Mouse (Mus musculus): ENCODE measurements around the gene Edc3. TPM values are rescaled to one million over a fixed set of nuclear protein-coding genes. Genes with fewer than 3 reads are reported as not detected.

Gene Edc3
- polyA plus RNA-seq, 1 experiment from 2014 or later: 14.3 TPM

GRCm38 (mm10) chr9:57767231-57767630 lies 58.9 kb downstream of the Edc3 start:
- ChIA-PET POLR2A (interaction anchor here (0.9 kb wide), 1 partner anchor 12 kb away, joined by 3 read pairs; no protein-coding TSS in a partner anchor), CTCF (no interaction called here)
- ATAC-seq: no peak
- no peak for DNase-seq (ENCODE audit: low read depth, low spot score)
- no peaks in the 10 kb centered on the region for H3K27me3 ChIP-seq
- no peak for TF ChIP-seq CTCF (IDR thresholded peaks at IDR 0.05)
- in situ Hi-C loops (cut with MboI; ENCODE audit: low pct_unique_long_range_greater_than_20kb): no loop called here

GRCm38 (mm10) chr9:57769539-57770069 lies 61.3 kb downstream of the Edc3 start:
- in situ Hi-C loops (cut with MboI; ENCODE audit: low pct_unique_long_range_greater_than_20kb): no loop called here
- no peak for DNase-seq (ENCODE audit: low read depth, low spot score)
- ChIA-PET CTCF (interaction anchor here (0.6 kb wide), 1 partner anchor 10 kb away, joined by 3 read pairs; no protein-coding TSS in a partner anchor), POLR2A (interaction anchor here (0.6 kb wide), 1 partner anchor 198 kb away, joined by 3 read pairs; no protein-coding TSS in a partner anchor)
- no peak for TF ChIP-seq CTCF (IDR thresholded peaks at IDR 0.05)
- ATAC-seq: no peak
- H3K27me3 ChIP-seq: no peaks in the 10 kb centered on the region

GRCm38 (mm10) chr9:57770214-57770613 lies 61.9 kb downstream of the Edc3 start:
- ATAC-seq (no peak), DNase-seq (ENCODE audit: low read depth, low spot score) (no peak)
- ChIA-PET POLR2A (no interaction called here), CTCF (interaction anchor here (0.6 kb wide), 1 partner anchor 11 kb away, joined by 3 read pairs; no protein-coding TSS in a partner anchor)
- no peak for TF ChIP-seq CTCF (IDR thresholded peaks at IDR 0.05)
- in situ Hi-C loops (cut with MboI; ENCODE audit: low pct_unique_long_range_greater_than_20kb): no loop called here
- H3K27me3 ChIP-seq: no peaks in the 10 kb centered on the region

- ChIA-PET POLR2A (no interaction called here), CTCF (no interaction called here)
- TF ChIP-seq CTCF (IDR thresholded peaks at IDR 0.05): no peak
- ATAC-seq: no peak
- H3K27me3 ChIP-seq: peaks cover 4% of the 10 kb centered on the region
- in situ Hi-C loops (cut with MboI; ENCODE audit: low pct_unique_long_range_greater_than_20kb): no loop called here
- DNase-seq (ENCODE audit: low read depth, low spot score): no peak
These were observed 62.5 kb downstream of the Edc3 start for GRCm38 (mm10) chr9:57770836-57771235.

GRCm38 (mm10) chr9:57773754-57774153 lies 65.4 kb downstream of the Edc3 start:
- in situ Hi-C loops (cut with MboI; ENCODE audit: low pct_unique_long_range_greater_than_20kb): no loop called here
- CTCF ChIA-PET: interaction anchor here (1.2 to 3.4 kb wide), 3 partner anchors 13 to 27 kb away, joined by 3 to 15 read pairs (median 4); no protein-coding TSS in a partner anchor
- POLR2A ChIA-PET: no interaction called here
- no peak for DNase-seq (ENCODE audit: low read depth, low spot score)
- TF ChIP-seq CTCF (IDR thresholded peaks at IDR 0.05): no peak
- ATAC-seq: no peak
- H3K27me3 ChIP-seq: peaks cover 6% of the 10 kb centered on the region

- ATAC-seq (no peak), DNase-seq (ENCODE audit: low read depth, low spot score) (no peak)
- CTCF ChIA-PET: interaction anchor here (1.2 to 3.4 kb wide), 3 partner anchors 13 to 28 kb away, joined by 3 to 15 read pairs (median 4); no protein-coding TSS in a partner anchor
- no peak for TF ChIP-seq CTCF (IDR thresholded peaks at IDR 0.05)
- in situ Hi-C loops (cut with MboI; ENCODE audit: low pct_unique_long_range_greater_than_20kb): no loop called here
- POLR2A ChIA-PET: no interaction called here
- H3K27me3 ChIP-seq: peaks cover 6% of the 10 kb centered on the region
These were observed 65.8 kb downstream of the Edc3 start for GRCm38 (mm10) chr9:57774168-57774567.

- no peak for DNase-seq (ENCODE audit: low read depth, low spot score)
- in situ Hi-C loops (cut with MboI; ENCODE audit: low pct_unique_long_range_greater_than_20kb): no loop called here
- H3K27me3 ChIP-seq: peaks cover 6% of the 10 kb centered on the region
- CTCF ChIA-PET: interaction anchor here (3.4 kb wide), 1 partner anchor 12 kb away, joined by 15 read pairs; no protein-coding TSS in a partner anchor
- no peak for TF ChIP-seq CTCF (IDR thresholded peaks at IDR 0.05)
- POLR2A ChIA-PET: interaction anchor here (0.7 to 0.8 kb wide), 2 partner anchors 9 to 445 kb away, joined by 3 read pairs; partner anchors contain the start of gene Clk3
- ATAC-seq: no peak
These were observed 66.7 kb downstream of the Edc3 start for GRCm38 (mm10) chr9:57775026-57775425.

- ChIA-PET CTCF (no interaction called here), POLR2A (no interaction called here)
- DNase-seq (ENCODE audit: low read depth, low spot score) (no peak), ATAC-seq (no peak)
- no peak for TF ChIP-seq CTCF (IDR thresholded peaks at IDR 0.05)
- in situ Hi-C loops (cut with MboI; ENCODE audit: low pct_unique_long_range_greater_than_20kb): no loop called here
- H3K27me3 ChIP-seq: peaks cover 6% of the 10 kb centered on the region
These were observed 67.4 kb downstream of the Edc3 start for GRCm38 (mm10) chr9:57775736-57776135.

GRCm38 (mm10) chr9:57782656-57783055 lies 74.3 kb downstream of the Edc3 start:
- ChIA-PET POLR2A (no interaction called here), CTCF (no interaction called here)

GRCm38 (mm10) chr9:57789733-57790132 lies 81.4 kb downstream of the Edc3 start:
- TF ChIP-seq CTCF (IDR thresholded peaks at IDR 0.05): no peak
- ChIA-PET CTCF (no interaction called here), POLR2A (no interaction called here)
- DNase-seq (ENCODE audit: low read depth, low spot score) (no peak), ATAC-seq (no peak)
- in situ Hi-C loops (cut with MboI; ENCODE audit: low pct_unique_long_range_greater_than_20kb): loop anchor here (5.0 to 10.0 kb wide), 2 partner anchors 63 to 205 kb away; no protein-coding TSS in a partner anchor
- H3K27me3 ChIP-seq: no peaks in the 10 kb centered on the region

More at GRCm38 (mm10) chr9:57782656-57783055, 74.3 kb downstream of the Edc3 start:
- no peak for TF ChIP-seq CTCF (IDR thresholded peaks at IDR 0.05)
- no peak for ATAC-seq
- in situ Hi-C loops (cut with MboI; ENCODE audit: low pct_unique_long_range_greater_than_20kb): loop anchor here (10.0 kb wide), 1 partner anchor 212 kb away; no protein-coding TSS in a partner anchor
- DNase-seq (ENCODE audit: low read depth, low spot score): no peak
- H3K27me3 ChIP-seq: no peaks in the 10 kb centered on the region

GRCm38 (mm10) chr9:57797456-57797855 lies 89.1 kb downstream of the Edc3 start:
- ChIA-PET CTCF (no interaction called here), POLR2A (no interaction called here)
- no peaks in the 10 kb centered on the region for H3K27me3 ChIP-seq
- no peak for TF ChIP-seq CTCF (IDR thresholded peaks at IDR 0.05)
- in situ Hi-C loops (cut with MboI; ENCODE audit: low pct_unique_long_range_greater_than_20kb): no loop called here
- no peak for DNase-seq (ENCODE audit: low read depth, low spot score)
- no peak for ATAC-seq

All from Patski (cell line).